14 mouse cellular contexts compared by ENCODE assay signal in the genomic region with DNA sequence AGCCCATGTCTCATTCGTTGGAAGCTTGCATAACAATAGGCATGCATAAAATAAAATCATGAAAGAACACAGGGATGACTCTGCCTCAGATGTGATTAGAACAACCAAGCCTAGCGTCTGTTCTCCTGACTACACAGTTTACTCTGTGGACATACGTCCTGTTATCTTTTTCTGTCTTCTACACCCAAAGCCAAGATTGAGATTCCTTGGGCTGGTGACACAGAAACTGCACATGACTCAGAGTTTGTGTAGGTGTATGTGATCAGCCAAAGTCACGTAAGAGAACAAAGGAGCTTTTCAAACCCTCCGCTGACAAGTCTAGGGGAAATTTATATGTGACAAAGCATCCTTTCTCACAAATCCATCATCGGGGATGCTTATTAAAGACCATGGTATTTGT.
DNase-seq lines count a peak whose midpoint lies in the region.
"Had no signal": no experiment of that assay in that cellular context is flagged by ENCODE, and none has a peak within 500 bp of the region (broad histone marks: within the 10 kb centered on the region; RNA-seq: fewer than 3 reads in every experiment).

No protein-coding gene starts in this region.

- peak; percentile 8 to 54 for DNase-seq in frontal cortex, adult 2 months (ENCODE audit: extremely low spot score in 1 of 2, low spot score in 1 of 2)
- no peak for DNase-seq in frontal cortex, postnatal 10 days (ENCODE audit: low spot score in 2 of 2)
- DNase-seq in left cerebral cortex, postnatal 25 days (ENCODE audit: low spot score in 2 of 2) = peak; percentile 4 to 76
- no peak for DNase-seq in left cerebral cortex, postnatal 10 days (ENCODE audit: extremely low spot score in 1 of 2, low spot score in 2 of 2)
- DNase-seq in Muller cell, postnatal 12 days (ENCODE audit: inconsistent ontology term) = peak; percentile 48
- DNase-seq in telencephalon, adult 2 months (ENCODE audit: low read depth, low spot score) = peak; percentile 49
- no peak for DNase-seq in adrenal gland, postnatal 25 days
- DNase-seq: adrenal gland, adult 8-10 months; cerebellum, adult 11-12 months; cerebellum, adult 9-10 months; cerebellum, postnatal 25 days; gastrocnemius, postnatal 10 days; heart, adult 2 months; heart, postnatal 14 days had no signal

- intact Hi-C loops in left cerebral cortex, postnatal 25 days (cut with DNase I) = no loop called here
- intact Hi-C loops in left cerebral cortex, postnatal 10 days (cut with DNase I) = no loop called here

Comparison
In these comparisons a context has a peak if more than half of its experiments do, and no peak if none do; other contexts are left out.
1. DNase-seq: peak in frontal cortex, adult 2 months (2 of 2), left cerebral cortex, postnatal 25 days (2 of 2), Muller cell, postnatal 12 days (single experiment) and telencephalon, adult 2 months (single experiment); none in frontal cortex, postnatal 10 days (0 of 2), left cerebral cortex, postnatal 10 days (0 of 2) and adrenal gland, postnatal 25 days (single experiment).